Mouse (Mus musculus) B cell, adult 67 days (primary cell): ENCODE data around the gene Ttc17. TPM values are rescaled to one million over a fixed set of nuclear protein-coding genes. Genes with fewer than 3 reads are reported as not detected.

Experiments
- total RNA-seq, 2 experiments: library from RNA; stranded (reverse); gene quantifications; 4 replicates each; pipeline ENCODE4 v1.2.4; 2023

Gene Ttc17
- 10 to 100 TPM; 48.0 to 54.8 TPM for total RNA-seq

GRCm38 (mm10) chr2:94406083-94406957 lies at the start of gene Ttc17:
TSS of gene Ttc17 (minus strand) at chr2:94406689.

Other genes starting within 250 kb of the Ttc17 start
- gene Hsd17b12, start 248.7 kb downstream of the Ttc17 start, total RNA-seq, result 10 to 100 TPM; 37.0 to 38.9 TPM
- 10 to 100 TPM; 80.8 to 82.4 TPM for gene Api5, start 31.4 kb upstream of the Ttc17 start, total RNA-seq